Mouse (Mus musculus) embryo, embryonic 11 days (tissue): Measurements from ENCODE around the gene Dynlt1b.
"Not testable (repeated sequence)": the region's sequence is repeated elsewhere in the genome, so short reads cannot be mapped to it uniquely, and the experiment has no call there.

Experiments
- DNase-seq: peaks from one replicate; pipeline ENCODE4 v3.0.0-alpha.2; 2015

Gene Dynlt1b

DNA sequence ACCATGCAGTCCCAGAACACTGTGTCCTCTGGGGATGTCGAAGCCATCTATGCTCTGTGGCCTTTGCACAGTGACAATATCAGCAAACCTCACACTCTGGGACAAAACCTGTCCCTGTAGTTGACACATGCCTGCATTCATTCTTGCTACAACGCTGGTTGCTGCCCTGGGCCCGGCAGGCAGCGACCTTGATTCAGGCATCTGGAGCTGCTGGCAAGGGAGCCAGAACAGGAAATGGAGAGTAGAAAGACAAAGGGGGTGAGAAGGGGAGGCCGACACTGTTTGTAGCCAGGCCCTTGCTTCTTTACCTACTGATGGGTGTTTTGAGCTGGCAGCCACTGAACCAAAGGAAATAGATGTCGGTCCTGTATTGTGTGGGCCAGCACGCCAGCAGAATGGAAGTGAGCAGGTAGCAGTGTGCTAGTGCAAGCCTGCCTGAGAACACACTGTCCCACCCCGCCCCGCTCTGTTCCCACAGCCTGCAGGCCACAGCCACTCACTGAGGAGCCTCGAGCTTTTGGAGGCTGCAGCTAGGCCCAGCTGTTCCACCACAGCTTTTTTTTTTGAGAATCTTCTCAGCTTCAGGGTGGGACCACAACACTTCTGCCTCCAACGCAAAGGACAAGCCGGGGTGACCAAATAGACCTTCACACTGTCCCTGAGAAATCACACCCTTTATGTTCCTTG, 5.5 kb upstream of the Dynlt1b start:
- DNase-seq, result peak; percentile 20

DNA sequence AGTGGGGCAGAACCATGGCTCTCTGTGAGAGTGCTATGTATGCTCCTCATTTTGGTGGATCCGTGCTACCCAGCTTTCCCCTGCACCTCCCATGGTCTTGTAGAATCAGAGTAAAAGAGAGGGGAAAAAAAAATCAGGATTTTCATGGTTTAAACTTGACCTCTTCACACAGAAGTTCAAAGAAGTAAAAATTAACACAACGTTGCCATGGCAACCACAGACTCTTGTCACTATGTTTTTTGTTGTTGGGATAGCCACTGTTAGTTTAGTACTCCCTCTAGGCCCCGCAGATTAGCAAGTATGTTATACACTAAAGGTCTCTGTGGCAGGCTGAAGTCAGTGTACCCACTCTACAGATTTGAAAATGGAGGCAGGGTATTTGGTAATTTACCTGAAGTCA, 4.6 kb upstream of the Dynlt1b start:
- peak; percentile 42 for DNase-seq

DNA sequence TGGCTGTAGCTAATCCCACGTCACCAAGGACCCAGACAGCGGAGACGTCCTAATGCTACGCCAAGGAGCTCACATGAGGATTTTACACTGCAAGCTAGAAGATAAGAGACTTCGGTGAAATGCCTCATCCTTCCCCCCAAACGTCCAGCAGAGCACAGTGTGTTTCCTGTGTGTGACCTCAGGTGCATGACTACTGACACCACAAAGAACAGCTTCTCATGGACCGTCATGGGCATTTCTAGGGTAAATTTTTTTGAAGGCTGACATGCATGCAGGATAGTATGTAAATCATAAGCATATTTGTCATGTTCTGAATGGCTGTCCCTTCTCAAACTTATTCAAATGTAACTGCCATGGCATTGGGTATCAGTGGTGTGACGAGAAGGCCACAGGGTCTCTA, 3.0 kb upstream of the Dynlt1b start:
- not testable (repeated sequence) for DNase-seq

DNA sequence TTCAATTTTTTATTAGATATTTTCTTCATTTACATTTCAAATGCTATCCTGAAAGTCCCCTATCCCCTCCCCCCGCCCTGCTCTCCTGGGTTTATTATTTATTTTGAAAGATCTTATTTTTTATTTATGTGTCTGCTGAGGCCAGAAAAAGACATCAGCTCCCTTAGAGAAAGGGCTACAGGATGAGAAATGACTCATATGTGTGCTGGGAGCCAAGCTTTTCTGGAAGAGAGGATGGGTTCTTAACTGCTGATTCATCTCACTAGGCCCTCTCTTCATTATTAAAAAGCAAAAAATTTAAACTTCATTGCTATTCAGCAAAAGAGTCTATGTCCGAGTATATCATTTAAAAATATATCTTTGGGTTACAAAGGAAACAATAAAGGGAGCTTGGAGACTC, 986 bp upstream of the Dynlt1b start:
- not testable (repeated sequence) for DNase-seq

DNA sequence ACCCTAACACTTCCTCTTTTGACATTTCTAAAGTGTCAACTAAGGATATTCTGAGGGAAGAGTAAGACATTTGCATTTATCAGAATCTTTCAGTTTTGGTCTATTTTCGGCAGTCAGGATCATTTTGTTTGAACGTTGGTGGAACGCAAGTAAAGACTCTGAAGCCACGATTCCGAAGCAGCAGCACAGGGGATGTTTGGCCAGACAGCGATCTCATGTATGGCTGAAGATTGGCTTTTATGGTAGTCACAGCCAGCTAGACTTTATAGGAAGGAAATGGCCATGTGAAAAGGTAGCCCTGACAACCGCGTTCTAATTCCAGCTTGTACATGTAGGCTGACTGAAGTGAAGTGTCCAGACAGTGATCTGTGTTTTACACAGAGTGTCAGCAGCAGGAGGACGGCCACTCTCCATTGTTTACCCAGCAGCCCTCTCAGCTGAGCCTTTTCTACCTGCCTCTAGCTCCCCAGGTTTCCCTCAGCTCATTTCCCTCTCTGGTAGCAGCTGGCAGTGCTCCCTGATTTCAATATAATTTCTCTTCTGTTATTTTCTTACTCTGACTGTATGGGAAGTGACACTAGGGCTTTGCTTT, 594 bp downstream of the Dynlt1b start:
- not testable (repeated sequence) for DNase-seq

DNA sequence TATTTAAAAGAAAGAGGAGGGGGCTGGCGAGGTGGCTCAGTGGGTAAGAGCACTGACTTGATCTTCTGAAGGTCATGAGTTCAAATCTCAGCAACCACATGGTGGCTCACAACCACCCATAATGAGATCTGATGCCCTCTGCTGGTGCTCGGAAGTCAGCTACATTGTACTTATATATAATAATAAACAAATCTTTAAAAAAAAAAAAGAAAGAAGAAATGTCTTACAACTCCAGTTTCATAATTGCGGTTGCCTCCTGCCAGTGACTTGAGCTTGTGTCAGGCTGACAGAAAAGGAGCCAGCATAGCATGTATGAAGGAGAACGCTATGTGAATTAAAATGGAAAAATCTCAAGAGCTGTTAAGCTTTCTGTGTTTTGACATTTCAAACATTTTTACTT, 2.5 kb downstream of the Dynlt1b start:
- DNase-seq, result not testable (repeated sequence)

DNA sequence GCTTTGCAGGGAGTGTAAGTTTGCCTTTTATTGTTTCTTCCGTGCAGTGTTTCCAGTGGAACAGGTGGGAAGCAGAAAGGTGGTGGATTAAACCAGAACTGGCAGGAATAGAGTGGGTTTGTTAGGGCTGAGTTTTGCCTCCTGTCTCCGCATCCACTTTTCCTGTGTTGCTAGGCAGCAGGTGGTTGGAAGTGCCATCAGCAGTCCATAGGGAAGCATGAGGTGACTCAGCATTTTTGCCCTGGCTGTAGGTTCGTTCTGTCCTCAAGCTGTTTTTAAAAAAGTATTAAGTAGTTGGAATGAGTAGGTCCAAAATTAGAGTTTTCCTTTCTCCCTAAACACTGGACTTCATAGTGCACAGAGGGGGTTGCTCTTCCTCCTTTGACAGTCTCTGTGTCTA, 3.8 kb downstream of the Dynlt1b start:
- DNase-seq, result not testable (repeated sequence)

DNA sequence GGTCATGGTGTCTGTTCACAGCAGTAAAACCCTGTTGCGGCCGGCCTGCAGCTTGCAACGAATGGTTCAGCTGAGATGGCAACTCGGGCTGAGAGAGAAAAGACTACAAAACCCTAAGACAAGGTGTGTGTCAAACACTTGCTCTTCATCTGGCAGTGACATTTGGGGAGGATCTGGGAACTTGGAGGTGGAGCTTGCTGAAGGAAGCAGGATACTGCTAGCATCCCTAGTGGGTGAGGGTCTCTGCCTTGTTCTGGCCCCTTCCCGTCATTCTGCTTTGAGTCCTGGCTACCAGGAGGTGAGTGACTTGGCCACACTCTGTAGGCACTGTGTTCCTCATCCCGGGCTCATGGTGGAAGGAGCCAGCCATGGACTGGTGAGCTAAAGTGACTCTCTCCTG, 8.2 kb downstream of the Dynlt1b start:
- DNase-seq, result not testable (repeated sequence)

DNA sequence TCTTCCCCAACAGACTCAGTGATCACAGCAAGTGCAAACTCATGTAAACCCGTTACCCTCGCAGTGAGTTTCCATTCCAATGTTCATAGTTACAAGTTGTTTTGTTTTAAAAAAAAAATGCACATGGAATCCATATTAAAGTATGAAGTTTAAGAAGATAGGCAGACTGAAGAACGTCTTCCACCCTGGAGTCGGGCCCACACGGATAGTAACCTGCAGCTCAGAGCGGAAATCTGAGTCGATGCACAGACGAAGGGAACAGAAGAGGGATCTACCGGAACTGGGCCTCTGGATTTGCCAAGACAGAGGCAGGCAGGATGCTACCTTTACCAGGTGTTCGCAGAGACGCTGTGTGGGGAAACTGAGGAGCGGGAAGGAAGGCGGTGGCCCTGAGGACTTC, 10.0 kb downstream of the Dynlt1b start:
- DNase-seq, result not testable (repeated sequence)

DNA sequence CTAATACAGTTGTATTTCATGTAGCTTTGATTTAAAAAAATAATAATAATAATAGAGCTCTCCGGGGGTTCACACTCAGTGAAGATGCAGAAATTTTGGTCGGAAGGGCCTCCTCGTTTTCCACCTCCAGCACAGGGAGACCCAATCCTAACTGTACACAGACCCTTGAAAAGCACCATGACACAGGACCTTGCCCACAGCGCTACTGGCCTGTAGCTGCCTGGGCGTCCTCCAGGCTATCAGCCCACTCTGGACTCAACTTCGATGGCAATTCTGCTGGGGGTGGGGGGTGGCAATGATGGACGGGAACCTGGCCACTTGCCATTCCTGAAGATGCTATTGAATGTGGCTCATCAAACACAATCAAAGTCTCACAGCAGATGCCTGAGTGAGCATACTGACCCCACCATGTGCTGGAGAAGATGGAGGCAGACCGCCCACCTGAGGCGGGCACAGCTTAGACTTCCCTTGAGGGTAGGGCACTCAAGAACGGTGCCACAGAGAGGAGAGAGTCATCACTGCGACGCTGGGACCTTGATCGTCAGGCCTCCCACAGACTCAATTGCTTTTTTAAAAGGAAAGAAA, 10.7 kb downstream of the Dynlt1b start:
- DNase-seq, result not testable (repeated sequence)

DNA sequence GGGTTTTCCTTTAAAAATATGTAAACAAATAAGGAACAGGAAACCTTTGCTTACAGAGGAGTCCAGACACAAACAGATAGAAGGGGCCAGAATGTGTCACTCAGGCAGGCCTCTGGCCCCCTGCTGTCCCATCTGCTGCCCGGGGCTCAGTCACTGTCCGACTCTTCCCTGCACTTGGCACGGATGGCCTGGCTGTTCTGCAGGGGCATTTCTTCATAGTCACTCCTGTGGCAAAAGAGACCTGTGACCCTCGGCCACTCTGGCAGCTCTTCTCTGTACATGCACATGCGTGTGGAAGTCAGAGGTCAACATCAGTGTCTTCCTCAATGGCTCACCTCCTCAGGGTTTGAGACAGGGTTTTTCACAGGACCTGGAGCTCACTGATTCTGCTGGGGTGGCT, 11.3 kb downstream of the Dynlt1b start:
- not testable (repeated sequence) for DNase-seq

DNA sequence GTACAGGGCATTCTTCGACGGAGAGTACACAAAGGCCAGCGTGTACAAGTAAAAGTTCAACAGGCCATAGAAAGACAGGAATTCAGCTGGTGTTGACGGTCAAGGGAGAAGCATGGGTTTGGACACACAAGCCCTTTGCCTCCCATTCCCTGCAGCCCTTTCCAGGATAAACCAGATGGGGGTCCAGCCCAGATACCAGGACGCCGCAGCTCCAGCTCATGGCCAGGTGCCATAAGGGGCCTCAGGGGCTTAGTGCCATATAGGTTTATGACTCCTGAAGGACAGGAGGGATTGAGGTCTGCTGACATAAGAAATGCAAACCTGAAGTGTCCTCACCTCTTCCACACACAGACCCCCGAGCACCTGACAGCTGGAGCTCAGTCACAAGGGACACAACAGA, 12.6 kb downstream of the Dynlt1b start:
- DNase-seq, result not testable (repeated sequence)

DNA sequence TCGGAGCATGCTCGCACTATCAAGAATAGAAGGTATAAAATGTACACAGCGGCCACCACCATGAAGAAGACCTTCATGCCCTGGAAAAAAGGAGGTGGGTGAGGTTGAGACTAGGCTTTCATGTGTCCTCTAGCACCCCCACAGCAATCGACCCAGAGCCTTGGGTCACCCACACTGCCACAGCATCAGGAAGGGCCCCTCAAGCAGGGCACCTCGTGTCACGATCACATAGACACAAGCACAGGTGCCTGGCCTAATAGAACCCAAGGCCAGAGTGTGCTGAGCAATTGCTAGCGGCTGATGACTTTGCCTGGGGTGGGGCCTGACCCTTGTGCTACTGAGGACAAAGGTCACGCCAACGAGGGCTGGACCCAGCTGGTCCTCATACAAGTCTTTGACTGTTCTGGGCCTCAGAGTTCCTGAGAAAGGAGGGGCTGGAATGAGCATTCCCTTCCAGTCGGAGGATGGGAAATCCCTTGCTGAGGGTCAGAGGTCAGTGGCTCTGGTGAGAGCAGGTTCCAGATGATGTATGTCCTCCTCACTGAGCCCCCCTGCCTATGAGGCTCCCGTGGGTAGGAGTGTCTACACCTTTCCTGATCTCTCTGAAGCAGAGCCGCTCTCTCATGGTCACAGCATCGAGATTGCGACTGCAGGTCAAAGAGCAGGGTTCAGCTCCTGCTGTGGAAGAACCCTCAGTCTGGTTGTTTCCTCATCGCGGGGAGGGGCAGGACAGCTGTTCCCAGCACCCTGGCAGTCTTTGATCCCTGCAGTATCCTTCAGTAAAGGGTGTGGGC, 16.1 kb downstream of the Dynlt1b start:
- not testable (repeated sequence) for DNase-seq

DNA sequence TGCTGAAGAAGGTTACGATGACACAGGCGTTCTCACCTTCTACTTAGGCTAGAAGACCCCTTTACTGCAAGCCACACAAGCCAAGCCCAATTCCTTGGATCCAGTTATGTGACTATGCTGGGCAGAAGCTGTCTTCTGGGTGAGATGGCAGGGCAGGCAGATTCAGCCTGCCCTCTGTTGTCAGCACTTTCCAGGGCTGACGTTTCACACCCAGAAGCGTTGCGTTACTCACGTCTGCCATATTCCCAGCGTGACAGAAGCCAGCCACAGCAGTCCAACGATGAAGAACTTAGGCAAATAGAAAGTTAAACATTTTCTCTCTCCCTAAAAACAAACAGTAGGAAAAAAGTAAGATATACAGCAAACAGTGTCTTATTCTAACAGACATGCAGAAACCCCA, 18.4 kb downstream of the Dynlt1b start:
- not testable (repeated sequence) for DNase-seq

DNA sequence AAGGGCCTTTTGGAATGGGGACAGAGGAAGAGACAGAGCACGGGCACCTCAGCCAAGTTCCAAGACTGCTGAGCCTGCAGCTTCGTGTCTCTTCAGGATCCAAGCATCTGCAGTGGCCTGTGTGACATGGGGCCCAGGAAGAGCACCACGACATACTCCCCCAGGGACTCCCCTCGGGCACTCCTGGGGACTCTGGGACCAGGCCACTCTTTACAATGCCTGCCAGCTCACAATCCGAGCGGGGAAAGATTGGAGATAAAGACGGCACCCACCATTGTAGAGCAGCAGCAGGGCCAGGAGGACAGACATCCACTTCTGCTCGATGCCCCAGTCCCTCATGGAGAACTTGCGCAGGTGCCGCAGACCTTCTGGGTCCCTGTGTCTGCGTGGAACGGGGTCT, 19.3 kb downstream of the Dynlt1b start:
- not testable (repeated sequence) for DNase-seq

DNA sequence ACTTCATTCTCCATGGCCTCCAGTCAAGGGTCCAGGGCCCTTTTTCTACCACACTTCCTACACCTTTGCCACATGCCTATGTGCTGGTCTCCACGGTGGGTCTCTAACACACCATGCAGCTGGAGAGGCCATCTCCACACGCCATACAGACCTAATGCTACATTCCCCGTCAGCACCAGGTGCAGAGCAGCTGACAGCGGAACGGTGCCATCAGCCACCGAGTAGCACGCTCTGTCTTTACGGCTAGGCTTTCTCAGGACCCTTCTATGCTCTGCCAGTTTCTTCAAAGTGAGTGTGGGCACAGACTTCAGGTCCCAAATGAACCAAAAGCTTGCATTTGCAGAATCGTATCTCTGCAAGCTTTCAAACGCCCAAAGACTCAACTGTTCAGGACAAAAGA, 21.3 kb downstream of the Dynlt1b start:
- DNase-seq, result not testable (repeated sequence)

DNA sequence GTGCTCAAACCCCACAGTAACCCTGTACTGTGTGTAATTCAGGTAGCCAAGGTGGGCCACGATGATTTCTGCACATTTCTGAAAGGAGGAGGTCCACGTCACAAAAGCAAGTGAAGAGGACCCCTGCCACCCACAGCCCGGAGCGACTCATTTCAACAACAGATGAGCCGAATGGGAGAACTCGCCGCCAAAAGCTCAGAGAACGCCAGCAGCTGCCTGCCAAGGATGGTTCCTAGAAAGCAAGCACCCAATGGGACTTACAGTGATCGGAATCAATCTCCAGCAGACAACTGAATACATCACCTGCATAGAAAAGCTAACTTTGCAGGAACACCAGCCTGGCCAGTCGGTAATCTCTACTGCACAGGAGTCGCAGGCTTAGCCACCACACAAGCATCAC, 22.8 kb downstream of the Dynlt1b start:
- not testable (repeated sequence) for DNase-seq

DNA sequence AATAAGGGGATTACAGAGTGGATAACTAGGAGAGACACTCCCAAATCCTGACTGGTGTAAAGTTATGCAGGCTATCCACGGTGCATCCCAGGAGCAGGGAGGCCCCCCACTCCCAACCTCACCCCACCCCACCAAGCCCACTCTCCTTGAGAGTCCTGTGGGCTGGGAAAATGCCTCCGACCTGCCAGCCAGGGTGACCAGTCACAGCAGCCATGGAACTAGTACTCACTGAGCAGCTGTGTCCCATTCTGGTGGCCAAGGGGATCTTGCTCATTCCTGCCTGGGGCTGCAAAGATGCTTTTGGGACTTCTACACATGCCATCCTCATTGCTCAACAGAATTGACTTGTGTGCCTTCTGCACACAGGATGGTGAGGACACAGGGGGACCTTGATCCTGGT, 24.8 kb downstream of the Dynlt1b start:
- not testable (repeated sequence) for DNase-seq

DNA sequence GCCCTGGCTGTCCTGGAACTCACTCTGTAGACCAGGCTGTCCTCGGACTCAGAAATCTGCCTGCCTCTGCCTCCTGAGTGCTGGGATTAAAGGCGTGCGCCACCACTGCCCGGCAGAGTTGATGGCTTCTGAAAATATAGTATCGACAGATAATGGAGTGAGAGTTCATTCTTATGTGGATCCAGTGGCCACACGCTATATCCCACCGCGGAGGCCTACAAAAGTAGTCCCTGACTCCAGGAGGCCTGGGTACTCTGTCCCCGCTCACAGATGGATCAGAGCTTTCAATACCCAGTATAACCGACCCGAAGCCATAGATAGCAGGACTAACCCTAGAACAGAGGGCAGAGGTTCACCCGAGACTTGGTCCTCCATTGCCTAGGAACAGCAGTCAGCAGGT, 26.0 kb downstream of the Dynlt1b start:
- DNase-seq, result not testable (repeated sequence)

DNA sequence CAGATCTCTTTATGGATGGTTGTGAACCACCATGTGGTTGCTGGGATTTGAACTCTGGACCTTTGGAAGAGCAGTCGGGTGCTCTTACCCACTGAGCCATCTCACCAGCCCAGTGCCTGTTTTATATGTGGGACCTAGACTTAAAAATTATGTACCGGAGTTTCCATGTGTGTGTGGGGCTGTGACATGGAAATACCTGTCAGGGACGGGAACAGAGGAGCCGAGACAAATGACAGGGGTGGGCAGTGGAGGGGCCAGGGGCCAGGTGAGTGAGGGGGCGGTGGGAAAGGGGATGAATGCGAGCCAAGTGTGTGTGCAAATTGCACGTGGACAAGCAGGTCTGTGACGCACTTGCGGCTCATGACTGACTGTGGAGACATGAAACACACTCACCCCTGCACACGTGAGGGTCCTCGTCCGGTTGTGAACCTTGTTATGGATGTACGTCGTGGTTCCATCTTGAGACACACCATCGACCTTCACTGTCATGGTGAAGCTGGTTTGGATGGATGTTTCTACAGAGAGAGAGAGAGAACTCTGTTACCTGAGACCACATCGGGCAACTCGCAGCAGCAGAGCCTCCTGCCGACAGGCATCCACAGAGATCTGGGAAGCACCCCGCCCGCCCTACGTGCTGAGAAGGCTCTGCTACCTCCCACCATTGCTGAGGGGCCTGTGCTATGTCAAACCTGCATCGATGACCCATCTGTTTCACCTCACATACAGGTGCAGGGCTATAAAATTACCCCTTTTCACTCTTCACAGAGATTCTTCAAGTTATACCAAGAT, 26.9 kb downstream of the Dynlt1b start:
- not testable (repeated sequence) for DNase-seq

DNA sequence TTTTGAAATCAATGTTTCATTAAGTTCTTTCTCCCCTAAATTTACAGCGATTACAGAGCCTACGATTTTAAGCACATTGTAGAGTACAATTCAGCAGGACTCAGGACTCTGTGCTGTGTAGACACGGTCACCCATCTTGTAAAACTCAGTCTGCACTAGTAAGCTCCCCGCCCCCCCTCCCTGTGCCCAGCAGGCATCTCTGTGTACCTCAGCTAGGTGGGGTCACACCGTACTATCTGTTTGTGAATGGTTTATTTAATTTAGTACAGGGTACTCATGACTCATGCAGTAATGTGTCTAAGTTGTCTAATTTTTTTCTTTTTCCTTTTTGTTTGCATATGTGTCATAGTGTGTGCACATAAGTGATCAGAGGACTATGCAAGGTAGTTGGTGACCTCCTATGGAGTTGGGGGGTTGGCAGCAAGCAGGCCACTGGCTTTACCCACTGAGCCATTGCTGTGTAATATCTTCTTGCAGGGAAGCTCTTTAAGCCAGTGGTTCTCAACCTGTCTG, 31.2 kb downstream of the Dynlt1b start:
- DNase-seq, result not testable (repeated sequence)

DNA sequence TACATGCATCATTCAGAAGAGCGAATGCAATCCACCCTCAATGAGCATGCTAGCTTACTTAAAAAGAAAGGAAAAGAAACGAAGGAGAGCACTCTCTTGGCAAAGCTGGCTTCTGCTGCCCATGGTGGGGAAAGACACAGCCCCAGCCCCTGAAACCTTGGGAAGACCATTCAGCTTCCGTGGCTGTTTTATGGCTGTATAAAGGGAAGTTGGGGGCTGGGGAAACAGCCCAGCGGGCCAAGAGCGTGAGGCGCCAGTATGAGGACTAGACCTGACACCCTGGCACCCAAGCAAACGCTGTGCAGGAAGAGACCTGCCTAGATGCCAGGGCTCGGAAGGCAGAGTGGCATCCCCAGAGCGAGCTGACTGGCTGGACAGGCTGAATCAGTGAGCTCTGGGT, 35.8 kb downstream of the Dynlt1b start:
- not testable (repeated sequence) for DNase-seq
